Mouse (Mus musculus): ENCODE measurements around the gene Gm20388. TPM values are rescaled to one million over a fixed set of nuclear protein-coding genes. Genes with fewer than 3 reads are reported as not detected.
A peak's percentile ranks its signal among the peaks of the same experiment; 100 is the strongest.

The Gm20388 gene
- total RNA-seq, 2 experiments from 2014 or later: 4.0 TPM; not detected in 1

GRCm38 (mm10) chr8:120124261-120124660 is 213.6 kb downstream of the Gm20388 start:
- peak; percentile 40 to 43 for DNase-seq

- no peak for DNase-seq
These were observed 214.3 kb downstream of the Gm20388 start for GRCm38 (mm10) chr8:120124836-120125389.

- DNase-seq: peak in 1 of 2 experiments; percentile 39
These were observed 215.9 kb downstream of the Gm20388 start for GRCm38 (mm10) chr8:120126357-120127161.

- no peak for DNase-seq
These were observed 218.9 kb downstream of the Gm20388 start for GRCm38 (mm10) chr8:120129547-120129946.

- no peak for DNase-seq
These were observed 220.5 kb downstream of the Gm20388 start for GRCm38 (mm10) chr8:120131158-120131557.

GRCm38 (mm10) chr8:120133169-120133568 is 222.5 kb downstream of the Gm20388 start:
- peak in 1 of 2 experiments; percentile 35 for DNase-seq

- DNase-seq: no peak
These were observed 225.0 kb downstream of the Gm20388 start for GRCm38 (mm10) chr8:120135687-120136086.

GRCm38 (mm10) chr8:120136618-120137017 is 226.0 kb downstream of the Gm20388 start:
- DNase-seq: peak; percentile 72 to 73

GRCm38 (mm10) chr8:120138958-120139357 is 228.3 kb downstream of the Gm20388 start:
- DNase-seq: no peak

- no peak for DNase-seq
These were observed 230.1 kb downstream of the Gm20388 start for GRCm38 (mm10) chr8:120140769-120141168.

- peak; percentile 38 to 49 for DNase-seq
These were observed 233.4 kb downstream of the Gm20388 start for GRCm38 (mm10) chr8:120143911-120144651.

GRCm38 (mm10) chr8:120144652-120145301 is 234.1 kb downstream of the Gm20388 start:
- DNase-seq: no peak

GRCm38 (mm10) chr8:120146051-120146450 is 235.4 kb downstream of the Gm20388 start:
- no peak for DNase-seq

GRCm38 (mm10) chr8:120150028-120150427 is 239.4 kb downstream of the Gm20388 start:
- no peak for DNase-seq

GRCm38 (mm10) chr8:120151151-120151550 is 240.5 kb downstream of the Gm20388 start:
- DNase-seq: no peak

- peak in 1 of 2 experiments; percentile 19 for DNase-seq
These were observed 242.0 kb downstream of the Gm20388 start for GRCm38 (mm10) chr8:120152636-120153035.

GRCm38 (mm10) chr8:120160366-120160765 is 249.7 kb downstream of the Gm20388 start:
- DNase-seq: no peak

- no peak for DNase-seq
These were observed 251.2 kb downstream of the Gm20388 start for GRCm38 (mm10) chr8:120161658-120162403.

GRCm38 (mm10) chr8:120162404-120162752 is 251.7 kb downstream of the Gm20388 start:
- DNase-seq: no peak

GRCm38 (mm10) chr8:120163376-120163775 is 252.7 kb downstream of the Gm20388 start:
- no peak for DNase-seq

GRCm38 (mm10) chr8:120164026-120164425 is 253.4 kb downstream of the Gm20388 start:
- DNase-seq: no peak

GRCm38 (mm10) chr8:120167136-120167535 is 256.5 kb downstream of the Gm20388 start:
- DNase-seq: no peak
